Comparison of ENCODE assay signal across 18 mouse cellular contexts in the genomic region with DNA sequence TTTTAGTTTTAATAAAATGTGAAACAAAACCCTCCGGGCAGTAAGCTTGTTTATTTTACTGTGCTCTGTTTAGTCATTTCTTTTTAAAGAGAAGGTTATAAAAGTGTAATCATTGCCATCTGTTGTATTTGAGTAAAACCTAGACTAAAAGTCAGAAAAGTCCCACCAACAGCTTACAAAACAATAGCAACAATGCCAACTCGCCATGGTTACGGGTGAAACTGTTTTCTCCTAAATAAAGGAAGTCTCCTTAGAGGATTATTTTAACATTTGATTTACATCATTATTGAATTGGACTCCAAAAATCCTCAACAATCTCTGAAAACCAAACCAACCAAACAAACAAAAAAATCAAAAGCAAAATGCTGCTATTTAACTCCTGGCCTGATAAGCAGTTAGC. TPM values are rescaled to one million over a fixed set of nuclear protein-coding genes. Genes with fewer than 3 reads are reported as not detected.
A peak's percentile ranks its signal among the peaks of the same experiment; 100 is the strongest.
DNase-seq lines count a peak whose midpoint lies in the region; ATAC-seq lines count a peak whose summit lies in the region.
"Had no signal": no experiment of that assay in that cellular context is flagged by ENCODE, and none has a peak within 500 bp of the region (broad histone marks: within the 10 kb centered on the region; RNA-seq: fewer than 3 reads in every experiment).

No protein-coding gene starts in this region.

- no peaks in the 10 kb centered on the region for H3K4me1 ChIP-seq in embryonic facial prominence, embryonic 11.5 days (ENCODE audit: control insufficient read depth, insufficient read depth, low read length)
- H3K4me1 ChIP-seq in embryonic facial prominence, embryonic 10.5 days, result no peaks in the 10 kb centered on the region
- H3K4me1 ChIP-seq: heart, embryonic 10.5 days; liver, embryonic 15.5 days; midbrain, embryonic 15.5 days had no signal

- intact Hi-C loops in gastrocnemius, postnatal 14 days (cut with DNase I; ENCODE audit: low total_unique reads), result no loop called here

- H3K4me3 ChIP-seq in embryonic facial prominence, embryonic 11.5 days (ENCODE audit: low read depth, low read length), result no peak overlapping the region
- H3K4me3 ChIP-seq in embryonic facial prominence, embryonic 10.5 days, result no peak overlapping the region
- H3K4me3 ChIP-seq: erythroblast, embryonic 14.5 days; heart, embryonic 10.5 days; liver, embryonic 15.5 days; midbrain, embryonic 15.5 days had no signal

- WGBS in embryonic facial prominence, embryonic 11.5 days, result 79% methylated on average over 3 of the region's 3 CpGs
- WGBS in embryonic facial prominence, embryonic 10.5 days, result 85% methylated on average over 3 of the region's 3 CpGs

- H3K4me2 ChIP-seq in embryonic facial prominence, embryonic 11.5 days (ENCODE audit: low read depth, low read length), result no peak overlapping the region
- H3K4me2 ChIP-seq: liver, embryonic 15.5 days; midbrain, embryonic 15.5 days had no signal

- no peaks in the 10 kb centered on the region for H3K9me3 ChIP-seq in embryonic facial prominence, embryonic 11.5 days (replicated peaks; ENCODE audit: control insufficient read depth, low read length)
- H3K9me3 ChIP-seq in embryonic facial prominence, embryonic 10.5 days, result no peaks in the 10 kb centered on the region
- H3K9me3 ChIP-seq: heart, embryonic 10.5 days; liver, embryonic 15.5 days; midbrain, embryonic 15.5 days had no signal

- H3K9ac ChIP-seq in embryonic facial prominence, embryonic 11.5 days (replicated peaks; ENCODE audit: low read length), result no peak overlapping the region
- H3K9ac ChIP-seq: liver, embryonic 15.5 days; midbrain, embryonic 15.5 days had no signal

- no peaks in the 10 kb centered on the region for H3K36me3 ChIP-seq in embryonic facial prominence, embryonic 11.5 days (replicated peaks; ENCODE audit: control insufficient read depth, insufficient read depth, low read depth, low read length)
- no peaks in the 10 kb centered on the region for H3K36me3 ChIP-seq in embryonic facial prominence, embryonic 10.5 days (replicated peaks)
- H3K36me3 ChIP-seq: heart, embryonic 10.5 days; liver, embryonic 15.5 days; midbrain, embryonic 15.5 days had no signal

- H3K27me3 ChIP-seq in embryonic facial prominence, embryonic 11.5 days (ENCODE audit: control insufficient read depth, insufficient read depth, low read length), result no peaks in the 10 kb centered on the region
- H3K27me3 ChIP-seq in embryonic facial prominence, embryonic 10.5 days (replicated peaks; ENCODE audit: low read depth, poor library complexity, severe bottlenecking), result no peaks in the 10 kb centered on the region
- H3K27me3 ChIP-seq: liver, embryonic 15.5 days; midbrain, embryonic 15.5 days had no signal

- peak; percentile 14 for DNase-seq in embryonic facial prominence, embryonic 11.5 days (ENCODE audit: low spot score)
- DNase-seq in embryonic facial prominence, embryonic 10.5 days (ENCODE audit: low spot score), result no peak
- DNase-seq in lung, postnatal 10 days, result peak; percentile 30
- DNase-seq in lung, postnatal 4 days, result no peak
- DNase-seq in gastrocnemius, postnatal 14 days, result peak; percentile 20
- peak; percentile 74 for DNase-seq in skeletal muscle tissue, adult 2 months (ENCODE audit: low read depth, low spot score)
- DNase-seq in adrenal gland, postnatal 4 days (ENCODE audit: low spot score in 2 of 2), result no peak
- DNase-seq: cerebellum, adult 2 months; kidney, postnatal 14 days; thymus, postnatal 25 days had no signal

- H3K27ac ChIP-seq in embryonic facial prominence, embryonic 11.5 days (replicated peaks; ENCODE audit: low read depth, low read length), result no peak overlapping the region
- H3K27ac ChIP-seq in embryonic facial prominence, embryonic 10.5 days (replicated peaks), result no peak overlapping the region
- H3K27ac ChIP-seq: heart, embryonic 10.5 days; liver, embryonic 15.5 days; midbrain, embryonic 15.5 days; stomach, postnatal 0 days had no signal

- ATAC-seq in embryonic facial prominence, embryonic 11.5 days (replicated peaks; ENCODE audit: insufficient number of reproducible peaks, low FRiP score, low TSS enrichment, low read depth), result no peak
- ATAC-seq in frontal cortex, adult (ENCODE audit: low TSS enrichment), result no peak

RNA-seq across cellular contexts. Expression of a gene that starts 35.6 kb away (rescaled TPM):
- 11.1 and 15.3 TPM in 2 replicates for polyA plus RNA-seq in embryonic facial prominence, embryonic 11.5 days (2014; fragmentation: Nextera tagmentation; extraction: Ambion mirVana)
- 9.9 and 10.0 TPM in 2 replicates for polyA plus RNA-seq in embryonic facial prominence, embryonic 10.5 days (2016; fragmentation: Nextera tagmentation; extraction: Ambion mirVana)
- 1 to 10 TPM; 3.3 TPM for total RNA-seq in gastrocnemius, postnatal 14 days (2021)
- total RNA-seq in adrenal gland, postnatal 4 days (2021), result 10 to 100 TPM; 44.2 to 45.6 TPM
- total RNA-seq: megakaryocyte progenitor cell, adult 5-6 weeks had no signal
- polyA plus RNA-seq: erythroblast, embryonic 14.5 days; liver, embryonic 15.5 days; Patski had no signal

RNA-seq across cellular contexts. Expression of a gene that starts 55.7 kb away (rescaled TPM):
- 6.1 and 6.2 TPM in 2 replicates for polyA plus RNA-seq in embryonic facial prominence, embryonic 11.5 days (2014; fragmentation: Nextera tagmentation; extraction: Ambion mirVana)
- 3.5 and 4.5 TPM in 2 replicates for polyA plus RNA-seq in embryonic facial prominence, embryonic 10.5 days (2016; fragmentation: Nextera tagmentation; extraction: Ambion mirVana)
- 1 to 10 TPM; 2.9 to 3.7 TPM for total RNA-seq in gastrocnemius, postnatal 14 days (2021)
- total RNA-seq in adrenal gland, postnatal 4 days (2021), result 10 to 100 TPM in 1 of 2 experiments, 1 to 10 TPM in 1; 8.3 to 12.7 TPM
- total RNA-seq: megakaryocyte progenitor cell, adult 5-6 weeks had no signal
- polyA plus RNA-seq: erythroblast, embryonic 14.5 days; Patski had no signal

Comparison
In these comparisons a context has a peak if more than half of its experiments do, and no peak if none do; other contexts are left out.
1. DNase-seq: peak in embryonic facial prominence, embryonic 11.5 days (single experiment), lung, postnatal 10 days (single experiment), gastrocnemius, postnatal 14 days (single experiment) and skeletal muscle tissue, adult 2 months (single experiment); none in embryonic facial prominence, embryonic 10.5 days (single experiment), lung, postnatal 4 days (0 of 2) and adrenal gland, postnatal 4 days (0 of 2).
2. RNA of a gene that starts 35.6 kb away (total RNA-seq): 44.2 to 45.6 TPM in adrenal gland, postnatal 4 days; 3.3 TPM in gastrocnemius, postnatal 14 days; every median in the first group is over 10 times any median in the second.